Mouse (Mus musculus) thymus, postnatal 36 days (tissue): ENCODE results near the gene Akap3.

ENCODE experiments used
- DNase-seq, 2 experiments: peaks; one replicate each; pipeline ENCODE4 v3.0.0; 2022; ENCODE audit warnings: mixed read lengths in 2 of 2

Gene Akap3

GRCm38 (mm10) chr6:126852881-126853280, at the start of gene Akap3:
Gene Akap3, plus strand, starts transcription at chr6:126853098.
- DNase-seq = no peak

GRCm38 (mm10) chr6:126806783-126807182, 46.1 kb upstream of the Akap3 start:
- peak in 1 of 2 experiments; percentile 29 for DNase-seq

DNA sequence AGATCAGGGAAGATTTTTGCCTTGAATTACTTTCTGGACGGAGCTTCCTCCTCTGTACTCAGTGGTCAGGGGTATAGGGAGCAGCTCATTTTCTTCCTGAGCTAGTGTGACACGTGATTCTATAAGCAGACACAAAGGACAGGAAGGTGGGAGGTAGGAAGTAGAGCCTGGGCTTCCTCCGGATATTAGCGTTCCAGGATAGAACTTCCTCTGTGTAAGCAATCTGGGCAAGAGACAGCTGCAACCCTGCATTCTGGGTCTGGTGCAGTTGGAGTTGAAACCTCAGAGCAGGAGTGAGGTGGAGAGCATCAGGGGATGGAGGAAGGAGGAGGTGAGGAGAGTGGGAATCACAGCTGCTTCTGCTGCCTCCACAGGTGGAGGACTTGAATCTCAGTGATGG, 44.8 kb upstream of the Akap3 start:
- DNase-seq = no peak

GRCm38 (mm10) chr6:126808561-126808960, 44.3 kb upstream of the Akap3 start:
- no peak for DNase-seq

DNA sequence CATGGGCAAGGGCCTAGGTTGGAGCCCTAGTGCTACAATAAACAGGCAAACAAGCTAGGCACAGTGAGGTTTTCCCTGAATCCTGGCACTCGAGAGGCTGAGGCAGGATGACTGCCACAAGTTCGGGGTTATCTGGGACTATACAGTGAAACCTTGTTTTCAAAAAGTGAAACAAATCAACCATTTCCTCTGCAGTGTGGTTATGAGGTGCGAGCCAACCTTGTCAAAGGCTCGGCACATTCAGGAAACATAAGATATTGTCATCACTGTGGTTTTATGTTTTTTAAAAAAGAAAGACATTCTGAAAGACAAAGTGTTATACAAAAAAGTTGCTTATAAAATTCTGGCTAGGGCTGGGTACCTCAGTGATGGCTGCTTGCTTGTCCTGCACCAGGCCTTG, 41.4 kb upstream of the Akap3 start:
- DNase-seq = no peak

DNA sequence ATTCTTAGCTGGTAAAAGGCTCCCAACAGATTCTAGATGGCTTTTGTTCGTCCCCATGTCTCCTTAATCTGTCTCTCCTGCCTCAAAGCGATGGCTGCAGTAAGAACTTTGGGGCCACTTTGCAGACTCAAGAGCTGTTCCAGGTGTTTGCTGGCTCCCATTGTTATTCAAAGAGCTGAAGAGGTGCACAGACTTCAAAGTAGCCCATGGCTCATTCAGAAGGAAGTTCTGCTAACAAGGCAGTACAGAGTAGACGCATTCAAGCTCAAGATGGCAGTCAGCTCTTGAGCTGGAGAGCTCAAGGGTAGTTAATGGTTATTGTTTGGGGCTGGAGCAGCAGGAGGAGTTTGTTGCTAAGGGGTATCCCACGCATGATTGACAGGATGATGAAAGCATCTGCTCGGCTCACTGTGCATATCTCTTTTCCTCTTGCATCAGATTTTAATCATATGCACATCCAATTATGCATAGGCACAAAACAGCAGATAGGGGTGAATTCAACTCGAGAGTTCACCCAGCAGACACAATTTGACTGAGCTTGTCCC, 37.6 kb upstream of the Akap3 start:
- no peak for DNase-seq

DNA sequence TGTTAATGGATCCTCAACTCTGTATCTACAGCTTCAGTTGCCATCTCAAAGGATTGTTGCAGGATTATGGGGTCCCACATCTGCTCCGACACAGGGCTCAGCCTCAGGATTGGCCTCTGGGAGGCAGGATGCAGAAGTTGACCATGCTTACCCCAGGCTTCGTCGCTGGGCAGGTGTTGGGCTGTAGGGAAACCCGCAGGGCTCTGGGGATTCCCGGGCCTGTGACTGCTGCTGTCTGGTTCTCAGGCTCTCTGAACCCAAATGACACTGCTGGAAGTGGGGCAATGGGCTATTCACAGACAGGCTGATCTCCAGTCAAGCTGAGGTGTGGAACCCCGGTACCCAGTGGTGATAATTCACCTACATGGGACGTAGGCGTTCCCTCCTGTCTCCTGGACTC, 36.6 kb upstream of the Akap3 start:
- DNase-seq = no peak

- DNase-seq = no peak
Observed at GRCm38 (mm10) chr6:126823087-126823486, 29.8 kb upstream of the Akap3 start.

DNA sequence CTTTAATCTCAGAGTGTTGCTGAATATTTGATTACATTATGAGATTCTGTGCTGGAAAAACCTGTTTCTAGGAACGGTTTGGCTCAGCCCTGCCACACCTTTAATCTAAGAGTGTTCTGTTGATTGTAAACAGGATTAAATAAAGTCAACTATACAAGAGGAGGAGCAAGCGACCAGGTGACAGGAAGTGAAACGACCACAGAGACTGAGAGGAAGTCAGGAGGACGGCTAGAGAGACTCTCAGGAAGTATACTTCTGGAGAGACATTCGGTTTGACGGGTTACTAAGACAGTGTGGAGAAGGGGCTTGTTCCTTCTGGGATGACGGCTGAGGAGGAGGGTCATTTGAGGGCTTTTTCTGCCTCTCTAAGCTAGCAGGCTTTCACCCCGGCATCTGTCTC, 16.3 kb upstream of the Akap3 start:
- no peak for DNase-seq

DNA sequence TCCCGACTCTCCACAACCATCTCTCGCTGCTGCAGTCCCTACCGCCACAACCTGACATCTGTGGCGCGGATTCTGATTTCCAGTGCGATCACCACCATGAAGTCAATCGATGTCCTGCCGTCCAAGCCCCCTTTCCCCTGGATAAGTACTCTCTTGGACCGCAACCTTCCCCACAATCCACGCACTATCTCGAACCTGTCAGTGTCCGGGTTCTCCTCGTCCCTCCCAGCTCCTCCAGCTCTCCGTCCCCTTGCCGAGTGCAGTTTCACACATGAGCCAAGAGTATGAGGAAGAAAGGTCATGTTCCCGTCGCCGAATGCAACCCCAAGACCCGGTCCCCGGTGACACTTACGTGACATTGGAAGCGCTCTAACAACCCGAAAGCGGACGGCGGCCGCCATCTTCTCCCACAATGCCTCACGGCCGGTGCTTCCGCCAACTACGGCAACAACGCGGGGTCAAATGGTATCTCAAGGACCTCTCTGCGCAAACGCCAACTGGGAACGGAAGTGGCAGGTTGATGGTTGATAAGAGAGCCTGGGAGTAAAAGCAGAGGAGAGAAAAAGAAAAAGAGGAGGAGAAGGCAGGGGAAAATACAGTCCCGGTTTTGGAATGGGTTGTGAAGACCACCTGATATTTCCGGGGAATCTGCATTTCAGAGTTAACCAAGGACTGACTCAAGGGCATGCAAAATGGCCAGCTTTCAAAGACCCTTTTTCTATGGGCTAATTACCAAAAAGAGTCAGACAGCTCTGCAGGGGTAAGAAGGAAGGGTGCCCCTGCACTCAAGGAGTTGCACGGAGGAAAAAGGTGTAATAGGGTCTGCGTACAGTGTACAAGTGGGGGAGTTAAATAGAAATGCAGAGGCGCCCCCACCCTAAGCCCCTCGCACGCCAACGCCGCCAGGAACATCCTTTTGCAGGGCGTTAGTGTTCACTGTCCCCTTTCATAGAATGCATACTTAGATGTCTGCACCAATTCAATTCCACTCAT, 3.9 kb upstream of the Akap3 start, which contains the start of gene Ndufa9:
Gene Ndufa9 (minus strand): TSS at position 425 of the 993 bp plus-strand sequence.
- DNase-seq = peak; percentile 92 to 94

DNA sequence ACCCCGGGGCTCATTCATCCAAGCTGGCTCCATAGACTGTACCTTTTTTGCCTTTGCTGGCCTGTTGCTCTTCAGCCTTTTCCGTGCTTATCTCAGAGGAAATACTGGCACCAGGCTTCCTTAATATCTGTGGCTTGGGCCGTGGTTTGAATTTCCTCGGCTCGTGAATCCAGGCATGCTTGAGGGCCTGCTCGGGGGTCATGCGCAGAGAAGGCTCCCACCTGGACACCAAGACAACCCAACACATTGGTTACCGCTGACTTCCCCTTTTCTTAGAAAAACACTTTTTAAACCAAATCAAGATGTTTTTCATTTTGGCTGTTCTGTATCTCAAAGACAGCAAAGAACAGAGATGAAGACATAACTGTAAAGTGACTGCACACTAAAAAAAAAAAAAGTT, 24.2 kb downstream of the Akap3 start:
- no peak for DNase-seq

GRCm38 (mm10) chr6:126907378-126907777, 54.5 kb downstream of the Akap3 start:
- no peak for DNase-seq

DNA sequence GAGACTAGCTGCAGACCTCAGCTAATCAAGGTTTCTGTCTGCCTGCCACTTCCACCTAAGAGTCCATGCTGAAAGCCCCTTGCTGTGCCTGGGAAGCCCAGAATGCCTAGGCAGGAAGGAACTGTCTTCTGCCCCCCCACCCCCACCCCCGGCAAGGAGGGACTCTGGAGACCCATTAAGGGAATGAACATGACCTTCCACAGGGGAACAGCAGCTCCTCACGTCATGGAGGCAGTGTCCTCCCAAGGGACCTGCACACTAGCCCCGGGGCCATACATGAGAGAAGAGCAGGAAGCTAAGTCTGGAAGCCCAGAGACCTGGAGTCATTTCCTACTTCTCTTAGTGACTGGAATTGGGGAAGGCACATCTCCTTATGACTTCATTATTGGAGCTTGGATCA, 55.0 kb downstream of the Akap3 start:
- no peak for DNase-seq

- no peak for DNase-seq
Observed at GRCm38 (mm10) chr6:126910727-126911126, 57.8 kb downstream of the Akap3 start.

GRCm38 (mm10) chr6:126914928-126915327, 62.0 kb downstream of the Akap3 start:
- no peak for DNase-seq

DNA sequence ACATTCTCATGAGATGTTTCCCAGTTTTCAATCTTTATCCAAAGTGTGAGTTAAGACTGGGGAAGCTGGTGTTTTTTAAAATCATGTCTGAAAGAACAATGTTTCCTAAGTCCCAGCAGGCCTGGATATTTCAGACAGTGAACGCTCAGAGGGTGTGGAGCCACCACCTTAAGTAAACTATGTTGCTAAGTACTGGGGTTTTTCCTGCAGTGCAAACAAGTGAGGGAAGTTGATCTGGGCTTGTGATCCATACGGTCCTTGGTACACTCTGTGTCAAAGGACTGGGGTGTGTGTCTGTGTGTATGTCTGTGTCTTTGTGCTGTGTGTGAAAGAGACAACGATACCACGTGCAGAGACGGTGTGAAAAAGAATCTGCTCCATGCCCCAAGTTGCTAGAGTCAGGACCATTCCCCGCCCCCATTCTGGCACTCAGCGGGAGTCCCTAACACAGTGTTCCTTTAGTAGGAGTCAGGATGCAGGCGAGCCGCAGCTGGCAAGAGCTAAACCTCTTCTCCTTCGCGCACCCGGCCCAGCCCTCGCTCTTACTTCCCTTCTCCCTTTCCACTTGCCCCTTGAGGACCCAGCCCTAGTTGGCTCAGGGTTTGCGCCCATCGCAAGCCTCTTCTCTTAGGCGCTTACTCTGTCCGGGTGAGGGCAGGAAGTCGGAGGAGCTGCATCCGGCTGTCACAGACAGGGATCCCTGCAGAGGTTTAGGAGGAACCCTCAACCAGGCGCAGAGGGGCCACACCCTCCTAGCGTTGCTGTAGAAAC, 68.4 kb downstream of the Akap3 start, which contains the start of gene Dyrk4:
Gene Dyrk4 (minus strand): TSS at position 729 of the 771 bp plus-strand sequence.
- DNase-seq = peak; percentile 23
